Mouse (Mus musculus) embryonic facial prominence, embryonic 10.5 days (tissue): ENCODE data around the gene Babam2. TPM values are rescaled to one million over a fixed set of nuclear protein-coding genes. Genes with fewer than 3 reads are reported as not detected.

Source experiments
- DNase-seq: peaks from one replicate; pipeline ENCODE4 v3.0.0-alpha.2; 2017; ENCODE audit warnings: low spot score
- H3K27ac ChIP-seq: fragments of 300-500 bp; sonication (generic); replicated peaks from 2 replicates; pipeline ENCODE4 v1.5.1; 2016; ENCODE audit warnings: mild to moderate bottlenecking
- H3K27me3 ChIP-seq: fragments of 300-500 bp; sonication (generic); replicated peaks from 2 replicates; pipeline ENCODE4 v1.6.1; 2016; ENCODE audit warnings: low read depth, mild to moderate bottlenecking; ENCODE audit not compliant: poor library complexity, severe bottlenecking
- H3K36me3 ChIP-seq: fragments of 300-500 bp; sonication (generic); replicated peaks from 2 replicates; pipeline ENCODE4 v1.6.1; 2016; ENCODE audit warnings: mild to moderate bottlenecking, moderate library complexity
- H3K4me1 ChIP-seq: fragments of 300-500 bp; sonication (generic); 2 replicates; pipeline ENCODE4 v1.6.1; 2016
- H3K4me3 ChIP-seq: fragments of 300-500 bp; sonication (generic); 2 replicates; pipeline ENCODE4 v1.5.1; 2016; ENCODE audit warnings: mild to moderate bottlenecking, moderate library complexity
- H3K9me3 ChIP-seq: fragments of 300-500 bp; sonication (generic); 2 replicates; pipeline ENCODE4 v1.6.1; 2016; ENCODE audit warnings: mild to moderate bottlenecking
- WGBS: fragments of 180-500 bp; shearing (Covaris S2); methylation state at CpG from one replicate; pipeline ENCODE4 v1.1.7; 2016; 5-methylcytosine and 5-hydroxymethylcytosine counted together
- polyA plus RNA-seq: library from polyadenylated mRNA; unstranded; fragments of >200 nt; fragmentation: Nextera tagmentation; extraction: Ambion mirVana; gene quantifications from 2 replicates; pipeline ENCODE4 v1.2.1, GENCODE M21; 2016

Babam2 gene
- polyA plus RNA-seq, 1 experiment from 2014 or later, result 47.0 TPM

GRCm38 (mm10) chr5:31762773-31763172 lies 65.3 kb downstream of the Babam2 start:
- Histone ChIP-seq H3K27ac (no peak overlapping the region), H3K36me3 (no peaks in the 10 kb centered on the region), H3K4me1 (peaks cover 5% of the 10 kb centered on the region), H3K9me3 (no peaks in the 10 kb centered on the region), H3K4me3 (no peak overlapping the region), H3K27me3 (no peaks in the 10 kb centered on the region)
- 93% methylated on average over 1 of the region's 1 CpGs for WGBS
- no peak for DNase-seq

- Histone ChIP-seq H3K27me3 (no peaks in the 10 kb centered on the region), H3K36me3 (no peaks in the 10 kb centered on the region), H3K4me1 (peaks cover 7% of the 10 kb centered on the region), H3K27ac (no peak overlapping the region), H3K4me3 (no peak overlapping the region), H3K9me3 (no peaks in the 10 kb centered on the region)
- no peak for DNase-seq
- WGBS, result 90% methylated on average over 2 of the region's 2 CpGs
Observed at GRCm38 (mm10) chr5:31765824-31766223, 68.3 kb downstream of the Babam2 start.

GRCm38 (mm10) chr5:31766841-31767542 lies 69.5 kb downstream of the Babam2 start:
- H3K27ac ChIP-seq, result no peak overlapping the region
- no peak overlapping the region for H3K4me3 ChIP-seq
- no peak for DNase-seq
- H3K27me3 ChIP-seq, result no peaks in the 10 kb centered on the region
- H3K9me3 ChIP-seq, result no peaks in the 10 kb centered on the region
- H3K4me1 ChIP-seq, result peaks cover 7% of the 10 kb centered on the region
- no peaks in the 10 kb centered on the region for H3K36me3 ChIP-seq
- WGBS, result 49% methylated on average over 4 of the region's 4 CpGs

- Histone ChIP-seq H3K36me3 (no peaks in the 10 kb centered on the region), H3K4me3 (no peak overlapping the region), H3K4me1 (peaks cover 7% of the 10 kb centered on the region), H3K27ac (no peak overlapping the region), H3K9me3 (no peaks in the 10 kb centered on the region), H3K27me3 (no peaks in the 10 kb centered on the region)
- DNase-seq, result no peak
- 93% methylated on average over 5 of the region's 5 CpGs for WGBS
Observed at GRCm38 (mm10) chr5:31771486-31771885, 74.0 kb downstream of the Babam2 start.

- WGBS, result 94% methylated on average over 4 of the region's 4 CpGs
- Histone ChIP-seq H3K4me1 (peaks cover 7% of the 10 kb centered on the region), H3K27ac (no peak overlapping the region)
Observed at GRCm38 (mm10) chr5:31771921-31772320, 74.4 kb downstream of the Babam2 start.

GRCm38 (mm10) chr5:31774976-31775375 lies 77.5 kb downstream of the Babam2 start:
- Histone ChIP-seq H3K36me3 (no peaks in the 10 kb centered on the region), H3K4me3 (no peak overlapping the region), H3K27ac (no peak overlapping the region), H3K9me3 (no peaks in the 10 kb centered on the region), H3K4me1 (no peaks in the 10 kb centered on the region), H3K27me3 (no peaks in the 10 kb centered on the region)
- DNase-seq, result no peak
- 93% methylated on average over 6 of the region's 6 CpGs for WGBS

More at GRCm38 (mm10) chr5:31771921-31772320, 74.4 kb downstream of the Babam2 start:
- no peak for DNase-seq
- no peaks in the 10 kb centered on the region for H3K36me3 ChIP-seq
- no peaks in the 10 kb centered on the region for H3K27me3 ChIP-seq
- no peaks in the 10 kb centered on the region for H3K9me3 ChIP-seq
- no peak overlapping the region for H3K4me3 ChIP-seq

GRCm38 (mm10) chr5:31781624-31782023 lies 84.1 kb downstream of the Babam2 start:
- Histone ChIP-seq H3K4me3 (no peak overlapping the region), H3K9me3 (no peaks in the 10 kb centered on the region), H3K27ac (no peak overlapping the region), H3K36me3 (no peaks in the 10 kb centered on the region), H3K27me3 (no peaks in the 10 kb centered on the region), H3K4me1 (peaks cover 13% of the 10 kb centered on the region)
- WGBS, result 83% methylated on average over 5 of the region's 5 CpGs
- DNase-seq, result no peak

- no peaks in the 10 kb centered on the region for H3K9me3 ChIP-seq
- 81% methylated on average over 3 of the region's 3 CpGs for WGBS
- no peaks in the 10 kb centered on the region for H3K27me3 ChIP-seq
- no peak for DNase-seq
- peaks cover 13% of the 10 kb centered on the region for H3K4me1 ChIP-seq
- no peaks in the 10 kb centered on the region for H3K36me3 ChIP-seq
- no peak overlapping the region for H3K27ac ChIP-seq
- no peak overlapping the region for H3K4me3 ChIP-seq
Observed at GRCm38 (mm10) chr5:31787201-31787600, 89.7 kb downstream of the Babam2 start.

- DNase-seq, result no peak
- Histone ChIP-seq H3K4me3 (no peak overlapping the region), H3K27me3 (no peaks in the 10 kb centered on the region), H3K9me3 (no peaks in the 10 kb centered on the region), H3K27ac (no peak overlapping the region), H3K4me1 (peaks cover 13% of the 10 kb centered on the region), H3K36me3 (no peaks in the 10 kb centered on the region)
- WGBS, result 86% methylated on average over 3 of the region's 3 CpGs
Observed at GRCm38 (mm10) chr5:31787622-31788021, 90.1 kb downstream of the Babam2 start.

- H3K4me3 ChIP-seq, result no peak overlapping the region
- WGBS, result 90% methylated on average over 6 of the region's 6 CpGs
Observed at GRCm38 (mm10) chr5:31792338-31792737, 94.9 kb downstream of the Babam2 start.

GRCm38 (mm10) chr5:31792863-31793262 lies 95.4 kb downstream of the Babam2 start:
- no peaks in the 10 kb centered on the region for H3K36me3 ChIP-seq
- H3K27me3 ChIP-seq, result no peaks in the 10 kb centered on the region
- no peaks in the 10 kb centered on the region for H3K4me1 ChIP-seq
- no peak for DNase-seq
- H3K4me3 ChIP-seq, result no peak overlapping the region
- WGBS, result 84% methylated on average over 8 of the region's 8 CpGs
- H3K27ac ChIP-seq, result no peak overlapping the region
- no peaks in the 10 kb centered on the region for H3K9me3 ChIP-seq

More at GRCm38 (mm10) chr5:31792338-31792737, 94.9 kb downstream of the Babam2 start:
- Histone ChIP-seq H3K9me3 (no peaks in the 10 kb centered on the region), H3K36me3 (no peaks in the 10 kb centered on the region), H3K27me3 (no peaks in the 10 kb centered on the region), H3K27ac (no peak overlapping the region), H3K4me1 (no peaks in the 10 kb centered on the region)
- no peak for DNase-seq

- H3K27ac ChIP-seq, result no peak overlapping the region
- no peak for DNase-seq
- H3K9me3 ChIP-seq, result no peaks in the 10 kb centered on the region
- WGBS, result 89% methylated on average over 3 of the region's 3 CpGs
- peaks cover 3% of the 10 kb centered on the region; the same call in 1 of the 2 replicates for H3K4me1 ChIP-seq
- H3K4me3 ChIP-seq, result no peak overlapping the region
- no peaks in the 10 kb centered on the region for H3K36me3 ChIP-seq
- H3K27me3 ChIP-seq, result no peaks in the 10 kb centered on the region
Observed at GRCm38 (mm10) chr5:31795414-31795813, 97.9 kb downstream of the Babam2 start.

- Histone ChIP-seq H3K27ac (no peak overlapping the region), H3K4me3 (no peak overlapping the region), H3K9me3 (no peaks in the 10 kb centered on the region), H3K27me3 (no peaks in the 10 kb centered on the region), H3K4me1 (peaks cover 3% of the 10 kb centered on the region; the same call in 1 of the 2 replicates), H3K36me3 (no peaks in the 10 kb centered on the region)
- DNase-seq, result no peak
Observed at GRCm38 (mm10) chr5:31796979-31797378, 99.5 kb downstream of the Babam2 start.
